Mouse (Mus musculus) testis, postnatal 14 days (tissue): ENCODE data around the gene Tbc1d22b.
"Not testable (repeated sequence)": the region's sequence is repeated elsewhere in the genome, so short reads cannot be mapped to it uniquely, and the experiment has no call there.

ENCODE experiments used
- DNase-seq: peaks from one replicate; pipeline ENCODE4 v3.0.0; 2021; ENCODE audit warnings: low spot score

Gene Tbc1d22b

DNA sequence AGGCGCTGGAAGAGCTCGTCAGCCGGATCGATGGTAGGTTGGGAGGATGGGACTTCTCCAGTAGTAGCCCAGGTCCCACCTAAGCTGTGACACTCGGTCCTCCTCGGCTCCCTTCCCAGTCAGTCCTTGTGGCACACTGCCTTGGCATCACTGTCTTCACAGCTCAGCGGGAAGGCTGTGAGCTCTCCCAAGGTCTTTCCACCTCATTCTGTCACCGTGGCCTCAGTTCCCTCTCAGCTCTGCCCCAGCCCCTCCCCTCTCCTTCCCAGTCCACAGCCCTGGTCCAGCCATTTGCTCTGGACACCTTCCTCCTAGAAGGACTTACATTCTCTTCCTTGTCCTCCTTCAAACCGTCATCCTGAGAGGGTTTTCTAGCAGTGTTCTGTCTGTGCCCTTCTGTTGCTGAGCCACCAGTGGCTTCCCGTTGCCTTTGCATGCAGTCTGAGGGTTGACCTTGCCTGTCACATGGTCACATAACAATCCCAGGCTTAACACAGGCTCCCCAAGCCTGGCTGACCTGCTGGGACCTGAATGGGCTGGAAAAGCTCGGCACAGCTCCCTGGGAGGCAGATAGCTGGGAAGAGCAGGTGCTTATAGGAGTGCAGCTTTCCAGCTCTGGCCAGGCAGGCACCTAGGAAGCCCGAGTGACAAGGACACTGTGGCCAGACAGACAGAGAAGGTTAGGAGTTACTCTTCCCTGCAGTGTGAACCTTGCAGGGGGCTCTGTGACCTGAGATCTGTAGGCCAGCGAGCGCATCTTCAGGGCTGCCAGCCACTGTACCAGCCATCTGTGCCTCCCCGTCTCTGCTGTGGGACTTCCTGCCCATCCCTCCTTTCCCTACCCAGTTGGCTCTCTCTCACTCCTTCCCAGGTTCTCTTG lies 46.5 kb downstream of the Tbc1d22b start:
- DNase-seq, result no peak

DNA sequence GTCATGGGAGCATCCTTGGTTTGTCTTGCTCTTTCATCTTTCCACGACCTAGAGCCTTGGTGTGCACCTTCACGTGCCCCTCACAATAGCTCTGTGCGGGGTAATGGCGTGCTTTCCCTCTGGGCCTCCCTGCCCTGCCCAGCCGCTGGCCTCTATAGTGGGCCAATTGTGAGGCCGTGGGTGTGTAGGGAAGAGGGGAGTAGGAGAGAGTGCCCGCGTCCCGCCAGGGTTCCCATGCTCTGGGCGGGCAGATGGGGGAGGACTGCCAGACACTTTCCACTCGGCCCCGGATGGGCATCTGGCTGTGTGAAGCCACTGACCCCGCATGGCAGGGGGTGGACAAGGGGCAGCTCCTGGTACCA lies 47.2 kb downstream of the Tbc1d22b start:
- no peak for DNase-seq

DNA sequence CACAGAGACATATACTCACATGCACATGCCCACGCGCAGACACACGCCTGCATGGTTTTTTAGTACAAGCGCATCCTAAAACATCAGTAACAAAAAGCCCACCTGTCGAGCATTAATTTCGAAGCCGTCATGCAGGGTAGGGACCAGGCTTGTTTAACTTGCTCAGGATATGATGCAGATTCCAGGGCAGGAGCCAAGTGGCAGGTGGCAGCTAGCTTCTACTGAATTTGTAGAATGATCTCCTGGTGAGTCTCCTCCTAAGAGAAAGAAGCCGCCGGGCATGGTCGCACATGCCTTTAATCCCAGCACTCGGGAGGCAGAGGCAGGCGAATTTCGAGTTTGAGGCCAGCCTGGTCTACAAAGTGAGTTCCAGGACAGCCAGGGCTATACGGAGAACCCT lies 49.5 kb downstream of the Tbc1d22b start:
- DNase-seq, result no peak

DNA sequence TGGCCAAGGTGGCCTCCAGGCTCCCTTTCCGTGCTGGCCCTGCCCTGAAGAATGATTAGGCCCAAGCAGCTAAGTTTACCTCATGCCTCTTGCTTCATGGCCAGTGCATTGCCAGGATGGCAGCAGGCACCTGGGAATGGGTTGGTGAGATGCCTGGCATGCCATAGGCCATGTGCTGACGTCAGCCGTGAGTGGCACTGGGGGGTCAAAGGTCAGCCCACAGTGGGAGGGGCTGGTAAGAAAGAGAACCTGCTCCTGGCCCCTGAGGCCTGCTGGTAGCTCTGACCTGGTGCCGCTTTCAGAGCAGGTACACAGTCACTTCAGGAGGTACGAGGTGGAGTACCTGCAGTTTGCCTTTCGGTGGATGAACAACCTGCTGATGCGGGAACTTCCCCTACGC lies 50.0 kb downstream of the Tbc1d22b start:
- no peak for DNase-seq

DNA sequence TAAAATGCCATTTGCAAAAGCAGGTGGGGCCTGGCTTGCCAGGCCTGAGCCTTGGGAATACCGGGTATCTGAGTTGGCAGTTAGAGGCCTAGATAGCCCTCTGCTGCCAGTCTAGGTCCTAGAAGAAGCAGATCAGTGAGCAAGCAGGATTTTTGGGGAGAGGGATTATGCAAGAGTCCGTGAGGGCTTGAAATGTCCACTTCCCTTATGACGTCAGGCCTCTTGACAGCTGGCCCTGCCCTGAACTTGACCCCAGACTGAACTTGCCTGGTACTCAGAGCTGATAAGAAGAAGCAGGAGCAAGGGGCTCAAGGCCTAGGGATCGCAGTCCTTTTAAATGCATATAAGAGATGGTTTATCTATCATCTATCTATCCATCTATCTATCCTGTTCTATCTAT lies 51.8 kb downstream of the Tbc1d22b start:
- DNase-seq, result no peak

DNA sequence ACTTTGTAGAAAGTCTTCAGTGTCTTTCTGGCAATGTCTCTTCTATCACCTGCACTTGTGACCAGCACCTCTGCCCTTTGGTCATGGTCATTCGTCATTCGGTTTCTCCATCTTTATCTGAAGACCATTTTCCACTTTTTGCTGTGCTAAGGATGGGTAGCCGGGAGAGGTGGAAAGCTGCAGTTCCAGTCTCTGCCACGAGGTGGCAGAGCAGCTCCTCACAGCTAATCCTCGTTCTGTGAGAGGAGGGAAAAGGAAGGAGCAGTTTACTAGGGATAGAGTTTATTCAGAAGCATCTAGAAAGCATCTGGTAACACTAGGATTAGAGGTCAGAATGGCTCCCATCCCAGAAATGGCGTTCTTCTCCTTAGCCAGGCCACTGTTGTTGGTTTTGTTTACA lies 53.7 kb downstream of the Tbc1d22b start:
- peak; percentile 52 for DNase-seq

DNA sequence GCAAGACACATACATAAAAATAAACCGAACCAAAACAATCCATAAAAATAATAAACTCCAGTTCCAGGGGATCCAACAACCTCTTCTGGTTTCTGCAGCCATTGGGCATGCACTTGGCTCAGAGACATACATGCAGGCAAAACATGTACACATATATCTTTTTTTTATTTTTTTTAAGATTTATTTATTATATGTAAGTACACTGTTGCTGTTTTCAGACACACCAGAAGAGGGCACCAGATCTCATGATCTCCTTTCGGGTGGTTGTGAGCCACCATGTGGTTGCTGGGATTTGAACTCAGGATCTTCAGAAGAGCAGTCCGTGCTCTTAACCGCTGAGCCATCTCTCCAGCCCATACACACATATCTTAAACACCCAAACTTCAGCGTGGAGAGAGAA lies 63.9 kb downstream of the Tbc1d22b start:
- not testable (repeated sequence) for DNase-seq

DNA sequence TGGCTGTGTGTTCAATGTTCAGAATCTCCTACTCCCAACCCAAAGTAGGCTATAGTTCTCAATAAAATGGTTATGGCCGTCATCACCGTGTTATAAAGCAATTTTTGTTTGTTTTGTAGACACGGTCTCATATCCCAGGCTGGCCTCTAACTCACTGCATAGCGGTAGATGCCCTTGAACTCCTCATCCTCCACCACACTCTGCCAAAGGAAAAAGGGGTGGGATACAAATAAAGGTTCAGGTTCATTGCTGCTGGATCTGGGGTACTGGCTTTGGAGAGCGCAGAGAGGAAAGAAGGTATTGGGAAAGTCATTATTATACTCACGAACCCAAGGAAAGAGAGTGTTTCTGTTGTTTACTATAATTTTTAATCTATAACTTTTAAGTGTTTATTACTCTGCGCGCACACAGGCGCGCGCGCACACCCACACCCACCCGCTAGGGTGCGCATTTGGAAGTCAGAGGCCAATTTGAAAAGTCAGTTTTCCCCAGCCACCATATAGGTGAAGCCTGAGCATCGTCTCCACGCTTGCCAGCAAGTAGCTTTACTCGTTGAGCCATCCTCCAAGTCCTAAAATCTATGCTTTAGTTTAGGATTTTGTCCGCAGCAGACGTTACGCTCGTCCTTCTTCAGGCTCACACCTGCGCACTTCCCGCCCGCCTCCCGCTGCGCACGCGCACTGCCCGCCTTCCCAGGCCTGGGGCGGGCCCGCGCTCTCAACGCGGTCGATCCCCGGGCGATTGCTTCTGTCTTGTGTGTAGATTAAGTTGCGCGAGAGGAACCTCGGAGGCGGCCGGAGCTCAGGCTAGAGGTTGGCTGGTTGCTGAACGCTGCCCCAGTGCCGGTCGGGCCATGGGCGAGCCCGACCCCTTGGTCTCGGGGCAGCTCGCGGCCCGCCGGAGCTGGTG lies 64.8 kb downstream of the Tbc1d22b start, which contains the start of the genes Rnf8 and Gm28043:
Gene Rnf8 (plus strand): TSS at position 676 of the 909 bp plus-strand sequence.
Gene Gm28043 (plus strand): TSS at position 762 of the 909 bp plus-strand sequence.
- DNase-seq, result peak; percentile 94

DNA sequence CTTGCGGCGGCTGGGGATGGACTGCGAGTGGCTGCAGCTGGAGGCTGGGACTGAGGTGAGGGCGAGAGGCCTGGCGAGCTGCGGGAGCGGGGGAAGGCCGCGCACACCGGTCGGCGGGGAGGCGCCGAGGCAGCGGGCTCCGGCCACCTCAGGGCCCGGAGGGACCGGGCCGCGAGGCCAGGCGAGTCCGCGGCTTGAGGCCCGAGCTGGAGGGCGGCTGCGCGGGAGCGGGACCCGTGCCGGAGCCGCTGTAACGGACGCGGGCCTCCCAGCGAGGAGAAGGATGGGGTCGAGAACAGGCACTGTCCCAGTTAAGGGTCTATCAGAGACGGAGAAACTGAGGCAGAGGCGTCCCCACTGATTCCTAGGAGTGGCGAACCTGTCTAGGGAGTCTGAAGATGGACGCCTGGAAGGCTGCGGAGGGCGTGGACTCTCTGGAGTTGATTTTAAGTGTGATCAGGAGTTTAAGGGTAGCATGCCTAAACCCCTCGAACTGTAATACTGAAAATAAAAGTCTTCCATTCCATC lies 65.5 kb downstream of the Tbc1d22b start:
- DNase-seq, result no peak

DNA sequence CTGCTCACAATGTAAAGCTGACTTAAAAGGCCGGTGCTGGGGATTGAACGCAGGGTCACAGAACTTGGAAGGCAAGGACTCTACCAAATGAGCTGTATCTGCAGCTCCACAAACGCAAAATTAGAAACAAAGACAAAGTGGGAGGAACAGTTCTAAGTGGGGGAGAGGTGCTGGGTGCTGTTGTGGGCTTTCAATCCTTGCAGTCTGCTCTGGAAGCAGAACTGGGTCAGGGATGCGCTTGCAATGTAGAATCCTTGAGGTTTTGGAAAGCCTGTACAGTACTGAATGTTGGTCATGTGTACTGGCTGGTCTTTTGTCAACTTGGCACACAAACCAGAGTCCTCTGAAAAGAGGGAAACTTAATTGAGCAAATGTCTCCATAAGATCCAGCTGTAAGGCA lies 66.0 kb downstream of the Tbc1d22b start:
- no peak for DNase-seq

DNA sequence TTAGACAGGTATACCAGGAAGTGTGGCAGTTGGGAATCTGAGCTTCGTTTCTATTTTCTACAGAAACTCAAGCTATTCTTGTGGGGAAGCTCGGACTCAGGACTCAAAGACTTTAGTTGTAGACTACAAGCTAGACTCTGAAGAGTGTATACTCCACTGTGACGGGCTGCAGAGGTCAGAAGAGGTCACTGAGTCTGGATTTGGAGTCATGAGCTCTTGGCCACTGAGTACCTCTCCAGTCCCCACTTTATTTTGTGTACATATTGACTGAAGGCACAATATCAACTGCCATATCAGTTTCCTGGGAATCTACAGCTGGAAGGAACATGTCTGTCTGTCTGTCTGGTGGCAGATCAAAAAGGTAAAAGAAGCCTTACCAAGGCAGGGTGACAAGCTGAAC lies 69.6 kb downstream of the Tbc1d22b start:
- no peak for DNase-seq

DNA sequence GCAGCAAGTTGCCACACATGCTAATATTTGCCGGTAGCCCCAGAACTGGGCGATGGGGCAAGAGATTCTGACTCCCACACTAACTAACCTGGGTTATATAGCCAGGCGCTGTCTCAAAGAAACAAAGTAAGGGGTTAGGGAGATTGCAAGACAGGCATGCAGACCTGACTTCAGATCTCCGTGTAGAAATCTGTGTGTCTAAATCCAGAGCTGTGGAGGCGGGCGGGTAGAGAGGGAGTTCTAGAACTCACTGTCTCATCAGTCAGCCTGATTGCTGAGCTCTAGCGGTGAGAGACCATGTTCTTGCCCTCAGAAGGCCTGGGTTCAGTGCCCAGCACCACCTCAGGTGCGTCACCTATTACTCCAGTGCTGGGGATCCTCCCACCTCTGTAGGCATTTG lies 73.9 kb downstream of the Tbc1d22b start:
- no peak for DNase-seq

DNA sequence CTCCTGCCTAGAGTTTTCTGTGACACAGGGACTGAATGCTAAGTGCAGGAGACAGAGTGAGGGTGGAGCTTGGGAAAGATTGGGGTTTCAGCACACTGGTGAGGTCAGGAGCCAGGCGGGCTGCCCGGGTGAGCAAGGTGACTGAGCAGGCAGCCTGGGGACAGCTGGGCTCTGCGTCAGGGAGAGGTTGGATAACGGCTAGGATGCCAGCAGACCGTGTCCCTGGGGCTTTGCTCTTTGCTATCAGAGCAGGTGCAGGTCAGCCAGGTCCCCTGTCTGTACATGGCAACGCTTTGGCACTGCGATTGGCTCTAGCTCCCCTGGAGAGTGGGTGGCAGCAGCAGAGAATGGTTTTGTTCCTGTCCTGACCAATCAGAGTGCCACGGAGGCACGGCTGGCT lies 77.7 kb downstream of the Tbc1d22b start:
- no peak for DNase-seq

DNA sequence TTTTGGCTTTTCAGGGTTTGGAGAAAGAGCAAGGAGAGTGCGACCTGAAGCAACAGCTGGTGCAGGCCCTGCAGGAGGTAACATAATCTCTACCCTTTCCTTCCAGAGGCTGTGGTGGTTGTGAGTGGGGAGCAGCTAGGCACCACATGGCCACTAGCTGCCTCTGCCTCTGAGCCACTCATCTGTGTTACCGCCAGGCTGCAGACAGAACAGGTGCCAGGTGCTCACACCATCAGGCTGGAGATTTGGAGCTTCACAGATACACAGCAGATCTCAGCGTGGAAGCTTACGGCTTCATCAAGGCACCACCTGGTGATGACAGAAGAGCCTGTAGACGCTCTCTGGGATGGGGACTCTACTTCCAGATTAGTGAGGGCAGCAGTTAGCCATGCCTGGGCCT lies 79.4 kb downstream of the Tbc1d22b start:
- DNase-seq, result no peak

DNA sequence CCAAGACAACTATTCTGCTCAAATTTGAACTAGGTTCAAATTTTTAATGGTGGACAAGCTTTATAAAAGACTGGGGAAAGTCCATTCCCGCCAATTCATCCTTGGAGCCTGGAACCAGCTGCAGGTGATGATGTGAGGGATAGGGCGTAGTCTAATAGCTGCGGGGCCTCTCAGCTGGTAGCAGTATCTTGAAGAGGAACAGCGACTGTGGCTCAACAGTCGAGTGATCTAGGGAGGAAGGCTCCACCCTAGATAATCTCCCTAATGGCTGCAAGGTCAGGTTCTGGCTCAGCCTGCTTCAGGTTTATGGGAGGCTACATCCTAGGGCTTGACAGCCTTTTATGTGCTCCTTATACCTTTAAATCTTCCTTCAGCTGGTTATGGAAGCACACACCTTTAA lies 80.0 kb downstream of the Tbc1d22b start:
- DNase-seq, result no peak

DNA sequence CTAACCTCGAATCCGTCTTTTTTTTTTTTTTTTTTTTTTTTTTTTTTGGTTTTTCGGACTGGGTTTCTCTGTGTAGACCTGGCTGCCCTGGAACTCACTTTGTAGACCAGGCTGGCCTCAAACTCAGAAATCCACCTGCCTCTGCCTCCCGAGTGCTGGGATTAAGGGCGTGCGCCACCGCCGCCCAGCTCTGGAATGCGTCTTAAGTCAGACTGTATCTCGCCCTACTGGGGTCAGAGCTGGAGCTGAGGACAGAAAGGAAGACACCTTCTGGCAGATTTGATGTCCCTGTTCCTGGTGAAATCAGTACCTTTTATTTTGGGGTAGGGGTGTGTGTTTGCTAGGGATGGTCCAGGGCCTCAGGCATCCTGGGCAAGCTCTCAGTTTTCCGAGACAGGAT lies 82.7 kb downstream of the Tbc1d22b start:
- no peak for DNase-seq

DNA sequence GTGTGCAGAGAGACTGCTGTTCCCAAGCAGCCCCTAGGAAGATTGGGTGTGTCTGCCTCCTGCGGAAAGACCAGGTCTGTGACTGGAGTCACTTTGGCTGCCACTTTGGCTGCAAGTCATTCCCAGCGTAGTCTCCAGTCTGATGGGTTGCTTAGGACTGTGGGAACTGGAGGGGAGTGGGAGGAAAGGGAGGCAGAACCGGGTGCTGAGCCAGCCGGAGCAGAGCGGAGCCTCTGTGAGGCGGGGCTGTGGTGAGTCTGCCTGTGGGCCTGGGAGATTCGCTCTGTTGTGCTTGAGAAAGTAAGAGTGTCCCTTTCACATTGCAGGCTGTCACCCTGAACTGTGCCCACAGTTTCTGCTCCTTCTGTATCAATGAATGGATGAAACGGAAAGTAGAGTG lies 85.9 kb downstream of the Tbc1d22b start:
- no peak for DNase-seq

DNA sequence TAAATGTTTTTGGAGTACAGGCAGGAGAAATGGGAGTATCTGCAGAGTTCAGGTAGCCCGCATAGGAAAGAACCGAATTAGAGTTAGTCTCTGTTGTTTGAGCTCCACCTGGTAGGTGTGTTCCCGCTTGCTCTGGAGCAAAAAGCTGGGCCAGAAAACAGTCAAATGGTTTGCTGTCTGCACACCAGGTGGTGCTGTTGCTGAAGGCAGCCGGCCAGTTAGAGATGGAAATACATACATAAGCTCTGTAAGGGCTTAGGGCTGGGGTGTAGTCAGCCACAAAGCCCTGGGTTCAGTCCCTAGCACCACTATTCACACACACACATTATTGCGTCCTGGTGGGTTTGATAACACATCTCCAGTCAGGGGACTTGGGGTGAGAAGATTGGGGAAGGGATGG lies 86.5 kb downstream of the Tbc1d22b start:
- no peak for DNase-seq

DNA sequence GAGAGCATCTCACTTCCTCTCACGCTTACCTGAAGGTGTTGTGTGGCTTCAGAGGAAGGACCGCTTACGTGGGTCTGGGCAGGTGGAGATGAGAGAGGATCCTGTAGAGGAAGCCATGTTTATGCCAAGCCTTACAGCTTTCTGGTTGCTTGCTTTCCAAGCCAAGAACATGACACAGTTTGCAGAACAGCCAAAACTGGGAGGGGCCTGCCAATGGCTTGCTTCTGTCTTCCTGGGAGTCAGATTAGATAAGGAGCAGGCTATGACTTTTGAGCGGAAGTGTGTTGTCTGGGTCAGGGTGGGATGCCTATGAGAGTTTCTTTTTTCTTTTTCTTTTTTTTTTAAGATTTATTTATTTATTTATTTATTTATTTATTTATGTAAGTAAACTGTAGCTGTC lies 87.8 kb downstream of the Tbc1d22b start:
- DNase-seq, result no peak

DNA sequence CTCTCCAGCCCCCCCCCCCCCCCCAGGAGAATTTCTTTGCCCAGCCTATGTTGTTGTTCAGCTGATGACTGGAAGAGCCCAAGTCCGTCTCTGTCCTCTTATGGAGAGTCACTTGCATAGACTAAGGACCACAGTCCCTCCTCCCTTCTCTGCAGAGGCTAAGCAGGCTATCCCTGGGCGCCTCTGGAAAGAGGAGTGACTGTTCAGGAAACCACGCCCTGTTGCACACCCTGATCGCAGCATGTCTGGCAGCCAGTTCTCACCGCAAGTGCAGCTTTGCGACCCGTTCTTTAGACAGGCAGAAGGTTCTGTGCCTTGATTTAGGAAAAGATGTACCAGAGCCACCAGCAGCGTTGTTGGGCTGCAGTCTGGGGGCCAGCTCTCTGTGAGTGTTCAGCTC lies 88.3 kb downstream of the Tbc1d22b start:
- no peak for DNase-seq

DNA sequence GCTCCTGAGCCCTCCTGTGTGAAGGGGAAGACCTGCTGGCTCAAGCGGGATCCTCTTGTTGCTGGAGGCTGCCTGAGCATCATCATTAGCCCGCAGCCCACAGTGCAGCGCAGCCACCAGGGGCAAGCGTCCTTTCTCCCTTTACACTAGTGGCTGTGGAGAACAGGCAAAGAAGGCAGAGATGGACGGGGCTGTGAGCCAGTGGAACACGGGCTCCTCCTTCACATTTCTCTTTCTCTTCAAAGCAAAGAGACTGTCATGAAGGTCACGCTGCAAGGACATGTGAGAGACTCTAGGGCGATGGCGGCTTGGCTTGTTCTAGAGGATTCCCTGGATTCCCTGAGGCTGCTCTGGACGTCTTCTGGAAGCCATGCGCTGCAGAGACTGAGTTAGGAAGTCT lies 91.4 kb downstream of the Tbc1d22b start:
- DNase-seq, result no peak

DNA sequence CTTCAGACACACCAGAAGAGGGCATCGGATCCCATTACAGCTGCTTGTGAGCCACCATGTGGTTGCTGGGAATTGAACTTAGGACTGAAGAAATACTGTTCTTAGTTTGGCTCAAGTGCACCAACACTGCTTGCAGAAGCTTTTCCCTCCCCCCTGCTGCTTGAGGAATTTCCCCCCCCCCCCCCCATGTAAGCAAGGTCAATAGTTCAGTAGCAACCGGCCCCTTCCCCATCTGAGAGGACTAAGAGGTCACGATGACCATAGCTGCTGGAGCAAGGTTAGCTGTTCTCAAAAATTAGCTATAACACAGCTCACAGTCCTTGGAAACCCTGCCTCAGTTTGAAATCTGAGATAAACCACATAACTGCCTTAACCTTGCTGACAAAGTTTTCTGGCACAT lies 92.6 kb downstream of the Tbc1d22b start:
- DNase-seq, result no peak
